Mouse (Mus musculus): ENCODE measurements around the gene Sms. TPM values are rescaled to one million over a fixed set of nuclear protein-coding genes. Genes with fewer than 3 reads are reported as not detected.

The Sms gene
- polyA plus RNA-seq, 1 experiment = 16.2 TPM

GRCm38 (mm10) chrX:157491145-157491935, 747 bp downstream of the Sms start:
- TF ChIP-seq POLR2A (IDR thresholded peaks at IDR 0.05; ENCODE audit: low read depth, low read length) = no peak
- TF ChIP-seq CTCF (IDR thresholded peaks at IDR 0.05; ENCODE audit: extremely low read depth, insufficient read depth, insufficient read length, insufficient replicate concordance) = no peak
- no peaks in the 10 kb centered on the region for H3K27me3 ChIP-seq (ENCODE audit: control insufficient read depth, insufficient read depth, low read length)
- DNase-seq (ENCODE audit: low read depth in 1 of 2, low spot score in 2 of 2) = peak in 1 of 2 experiments; percentile 45
- WGBS = 64% methylated on average over 103 of the region's 104 CpGs
- H3K36me3 ChIP-seq (ENCODE audit: control insufficient read depth, insufficient read depth, low read length) = no peaks in the 10 kb centered on the region
- peaks cover 4% of the 10 kb centered on the region; the same call in 1 of the 2 replicates for H3K4me1 ChIP-seq (ENCODE audit: control insufficient read depth, insufficient read depth, insufficient read length)
- peak overlapping the region; percentile 79 for H3K27ac ChIP-seq (ENCODE audit: insufficient read depth, low read length)
- peak overlapping the region; percentile 66 for H3K4me3 ChIP-seq (ENCODE audit: extremely low read depth, insufficient read depth, insufficient read length)

GRCm38 (mm10) chrX:157490769-157491144, 1.3 kb downstream of the Sms start:
- DNase-seq (ENCODE audit: low read depth in 1 of 2, low spot score in 2 of 2) = no peak
- Histone ChIP-seq H3K4me1 (ENCODE audit: control insufficient read depth, insufficient read depth, insufficient read length) (peaks cover 4% of the 10 kb centered on the region; the same call in 1 of the 2 replicates), H3K4me3 (ENCODE audit: extremely low read depth, insufficient read depth, insufficient read length) (peak overlapping the region; percentile 66), H3K27ac (ENCODE audit: insufficient read depth, low read length) (peak overlapping the region; percentile 79; the same call in 1 of the 2 replicates), H3K36me3 (ENCODE audit: control insufficient read depth, insufficient read depth, low read length) (no peaks in the 10 kb centered on the region), H3K27me3 (ENCODE audit: control insufficient read depth, insufficient read depth, low read length) (no peaks in the 10 kb centered on the region)
- 26% methylated on average over 12 of the region's 12 CpGs for WGBS
- TF ChIP-seq CTCF (IDR thresholded peaks at IDR 0.05; ENCODE audit: extremely low read depth, insufficient read depth, insufficient read length, insufficient replicate concordance) (no peak), POLR2A (IDR thresholded peaks at IDR 0.05; ENCODE audit: low read depth, low read length) (no peak)

- H3K36me3 ChIP-seq (ENCODE audit: control insufficient read depth, insufficient read depth, low read length) = no peaks in the 10 kb centered on the region
- no peak overlapping the region; the same call in 1 of the 2 replicates for H3K4me3 ChIP-seq (ENCODE audit: extremely low read depth, insufficient read depth, insufficient read length)
- peaks cover 4% of the 10 kb centered on the region; the same call in 1 of the 2 replicates for H3K4me1 ChIP-seq (ENCODE audit: control insufficient read depth, insufficient read depth, insufficient read length)
- H3K27ac ChIP-seq (ENCODE audit: insufficient read depth, low read length) = no peak overlapping the region
- DNase-seq (ENCODE audit: low read depth in 1 of 2, low spot score in 2 of 2) = no peak
- TF ChIP-seq POLR2A (IDR thresholded peaks at IDR 0.05; ENCODE audit: low read depth, low read length) (no peak), CTCF (IDR thresholded peaks at IDR 0.05; ENCODE audit: extremely low read depth, insufficient read depth, insufficient read length, insufficient replicate concordance) (no peak)
- H3K27me3 ChIP-seq (ENCODE audit: control insufficient read depth, insufficient read depth, low read length) = no peaks in the 10 kb centered on the region
- WGBS = 37% methylated on average over 9 of the region's 9 CpGs
These were observed 2.0 kb downstream of the Sms start for GRCm38 (mm10) chrX:157489871-157490721.

GRCm38 (mm10) chrX:157488831-157489230, 3.3 kb downstream of the Sms start:
- no peak for TF ChIP-seq CTCF (IDR thresholded peaks at IDR 0.05; ENCODE audit: extremely low read depth, insufficient read depth, insufficient read length, insufficient replicate concordance)
- no peak for TF ChIP-seq POLR2A (IDR thresholded peaks at IDR 0.05; ENCODE audit: low read depth, low read length)
- no peaks in the 10 kb centered on the region for H3K36me3 ChIP-seq (ENCODE audit: control insufficient read depth, insufficient read depth, low read length)
- H3K27ac ChIP-seq (ENCODE audit: insufficient read depth, low read length) = no peak overlapping the region
- H3K27me3 ChIP-seq (ENCODE audit: control insufficient read depth, insufficient read depth, low read length) = no peaks in the 10 kb centered on the region
- DNase-seq (ENCODE audit: low read depth in 1 of 2, low spot score in 2 of 2) = no peak
- peaks cover 4% of the 10 kb centered on the region; the same call in 1 of the 2 replicates for H3K4me1 ChIP-seq (ENCODE audit: control insufficient read depth, insufficient read depth, insufficient read length)
- 79% methylated on average over 3 of the region's 3 CpGs for WGBS
- no peak overlapping the region for H3K4me3 ChIP-seq (ENCODE audit: extremely low read depth, insufficient read depth, insufficient read length)

- Histone ChIP-seq H3K36me3 (ENCODE audit: control insufficient read depth, insufficient read depth, low read length) (no peaks in the 10 kb centered on the region), H3K4me1 (ENCODE audit: control insufficient read depth, insufficient read depth, insufficient read length) (peaks cover 4% of the 10 kb centered on the region; the same call in 1 of the 2 replicates), H3K27ac (ENCODE audit: insufficient read depth, low read length) (no peak overlapping the region), H3K27me3 (ENCODE audit: control insufficient read depth, insufficient read depth, low read length) (no peaks in the 10 kb centered on the region), H3K4me3 (ENCODE audit: extremely low read depth, insufficient read depth, insufficient read length) (no peak overlapping the region)
- no peak for TF ChIP-seq POLR2A (IDR thresholded peaks at IDR 0.05; ENCODE audit: low read depth, low read length)
- no peak for TF ChIP-seq CTCF (IDR thresholded peaks at IDR 0.05; ENCODE audit: extremely low read depth, insufficient read depth, insufficient read length, insufficient replicate concordance)
- peak in 1 of 2 experiments; percentile 24 for DNase-seq (ENCODE audit: low read depth in 1 of 2, low spot score in 2 of 2)
- WGBS = 34% methylated on average over 2 of the region's 2 CpGs
These were observed 5.3 kb downstream of the Sms start for GRCm38 (mm10) chrX:157486765-157487164.

GRCm38 (mm10) chrX:157482842-157483241, 9.2 kb downstream of the Sms start:
- no peak for DNase-seq (ENCODE audit: low read depth in 1 of 2, low spot score in 2 of 2)

More at GRCm38 (mm10) chrX:157482842-157483241, 9.2 kb downstream of the Sms start:
- WGBS = 71% methylated on average over 2 of the region's 2 CpGs
- H3K4me3 ChIP-seq (ENCODE audit: extremely low read depth, insufficient read depth, insufficient read length) = no peak overlapping the region
- TF ChIP-seq POLR2A (IDR thresholded peaks at IDR 0.05; ENCODE audit: low read depth, low read length) = no peak
- TF ChIP-seq CTCF (IDR thresholded peaks at IDR 0.05; ENCODE audit: extremely low read depth, insufficient read depth, insufficient read length, insufficient replicate concordance) = no peak
- H3K27ac ChIP-seq (ENCODE audit: insufficient read depth, low read length) = no peak overlapping the region
- 0 out of 2 replicates have a peak, but pooled peaks cover 2% of the 10 kb centered on the region for H3K4me1 ChIP-seq (ENCODE audit: control insufficient read depth, insufficient read depth, insufficient read length)
- H3K27me3 ChIP-seq (ENCODE audit: control insufficient read depth, insufficient read depth, low read length) = no peaks in the 10 kb centered on the region
- H3K36me3 ChIP-seq (ENCODE audit: control insufficient read depth, insufficient read depth, low read length) = no peaks in the 10 kb centered on the region
